Mouse (Mus musculus): ENCODE measurements around the gene Kif11.

- no peak for TF ChIP-seq EP300 (IDR thresholded peaks at IDR 0.05; ENCODE audit: low read depth)
- no peak for TF ChIP-seq CTCF (IDR thresholded peaks at IDR 0.05; ENCODE audit: low read depth)
Measured at GRCm38 (mm10) chr19:37396279-37396678, 20.1 kb downstream of the Kif11 start.
